Mouse (Mus musculus) ES-E14 (cell line): ENCODE measurements around the gene Hoxd13.

ENCODE experiments used
- HCFC1 ChIP-seq: IDR thresholded peaks from 2 replicates; pipeline ENCODE4 v1.6.1; 2012; ENCODE audit warnings: low read length, inconsistent platforms, borderline replicate concordance; ENCODE audit not compliant: insufficient read depth
- MAFK ChIP-seq: IDR thresholded peaks from 2 replicates; pipeline ENCODE4 v1.6.1; 2014; ENCODE audit warnings: mild to moderate bottlenecking, low read depth, low read length, inconsistent platforms; ENCODE audit not compliant: insufficient read depth
- ZC3H11A ChIP-seq: IDR thresholded peaks from 2 replicates; pipeline ENCODE4 v1.6.1; 2012; ENCODE audit warnings: low read depth, mild to moderate bottlenecking, inconsistent platforms, low read length, borderline replicate concordance

GRCm38 (mm10) chr2:74655420-74655781 is 12.7 kb upstream of the Hoxd13 start:
- TF ChIP-seq ZC3H11A (no peak), HCFC1 (no peak), MAFK (no peak)
